Mouse (Mus musculus): ENCODE results near the gene Klhl5. TPM values are rescaled to one million over a fixed set of nuclear protein-coding genes. Genes with fewer than 3 reads are reported as not detected.
A peak's percentile ranks its signal among the peaks of the same experiment; 100 is the strongest.

The Klhl5 gene
- polyA plus RNA-seq, 1 experiment, result 25.1 TPM

GRCm38 (mm10) chr5:65086522-65086921 lies 20.8 kb upstream of the Klhl5 start:
- TF ChIP-seq SRF (IDR thresholded peaks at IDR 0.05; ENCODE audit: control insufficient read depth, insufficient read length, low read depth), result no peak
- TF ChIP-seq USF1 (IDR thresholded peaks at IDR 0.05; ENCODE audit: low read depth), result no peak
- TF ChIP-seq MYOG (IDR thresholded peaks at IDR 0.05; ENCODE audit: control insufficient read depth in 1 of 3, insufficient read depth in 1 of 3, insufficient read length in 2 of 3, low read depth in 2 of 3), result no peak
- TF ChIP-seq TCF12 (IDR thresholded peaks at IDR 0.05; ENCODE audit: insufficient read depth, poor library complexity, severe bottlenecking), result no peak
- no peak for TF ChIP-seq REST (IDR thresholded peaks at IDR 0.05; ENCODE audit: insufficient read depth, insufficient read length)
- TF ChIP-seq E2F4 (IDR thresholded peaks at IDR 0.05; ENCODE audit: insufficient read depth), result no peak
- TF ChIP-seq MYOD1 (IDR thresholded peaks at IDR 0.05; ENCODE audit: control insufficient read depth in 1 of 3, insufficient read length in 2 of 3, low read depth in 2 of 3), result no peak
- TF ChIP-seq TCF3 (IDR thresholded peaks at IDR 0.05; ENCODE audit: insufficient read length, low read depth), result no peak
- TF ChIP-seq MAX (IDR thresholded peaks at IDR 0.05; ENCODE audit: low read depth), result no peak
- TF ChIP-seq POLR2AphosphoS2 (IDR thresholded peaks at IDR 0.05; ENCODE audit: insufficient read length, low read depth), result no peak
- no peak for TF ChIP-seq POLR2A (IDR thresholded peaks at IDR 0.05; ENCODE audit: insufficient read length, low read depth)
- TF ChIP-seq CEBPB (IDR thresholded peaks at IDR 0.05; ENCODE audit: insufficient read depth, poor library complexity, severe bottlenecking), result no peak
- H3ac ChIP-seq (ENCODE audit: control insufficient read depth, insufficient read length), result no peak overlapping the region
- no peaks in the 10 kb centered on the region for H3K79me2 ChIP-seq (ENCODE audit: control insufficient read depth, insufficient read depth)
- H3K4me3 ChIP-seq, result no peak overlapping the region
- H3K27me3 ChIP-seq (ENCODE audit: control insufficient read depth, insufficient read depth, insufficient read length), result no peaks in the 10 kb centered on the region
- no peaks in the 10 kb centered on the region for H3K36me3 ChIP-seq (ENCODE audit: control insufficient read depth, insufficient read depth)
- peak overlapping the region; percentile 55 for H3K4me2 ChIP-seq (ENCODE audit: low read depth)

GRCm38 (mm10) chr5:65089707-65090106 lies 17.6 kb upstream of the Klhl5 start:
- peak; percentile 45 to 64 (median 55) for TF ChIP-seq MYOD1 (IDR thresholded peaks at IDR 0.05; ENCODE audit: control insufficient read depth in 1 of 3, insufficient read length in 2 of 3, low read depth in 2 of 3)
- TF ChIP-seq CEBPB (IDR thresholded peaks at IDR 0.05; ENCODE audit: insufficient read depth, poor library complexity, severe bottlenecking), result no peak
- peak overlapping the region; percentile 47 for H3K4me2 ChIP-seq (ENCODE audit: low read depth)
- no peaks in the 10 kb centered on the region for H3K36me3 ChIP-seq (ENCODE audit: control insufficient read depth, insufficient read depth)

GRCm38 (mm10) chr5:65091184-65091858 lies 16.0 kb upstream of the Klhl5 start:
- H3K79me2 ChIP-seq (ENCODE audit: control insufficient read depth, insufficient read depth), result no peaks in the 10 kb centered on the region
- H3ac ChIP-seq (ENCODE audit: control insufficient read depth, insufficient read length), result no peak overlapping the region
- TF ChIP-seq POLR2A (IDR thresholded peaks at IDR 0.05; ENCODE audit: insufficient read length, low read depth), result no peak
- no peak for TF ChIP-seq TCF3 (IDR thresholded peaks at IDR 0.05; ENCODE audit: insufficient read length, low read depth)
- TF ChIP-seq E2F4 (IDR thresholded peaks at IDR 0.05; ENCODE audit: insufficient read depth), result no peak
- TF ChIP-seq TCF12 (IDR thresholded peaks at IDR 0.05; ENCODE audit: insufficient read depth, poor library complexity, severe bottlenecking), result no peak
- no peak for TF ChIP-seq SRF (IDR thresholded peaks at IDR 0.05; ENCODE audit: control insufficient read depth, insufficient read length, low read depth)
- no peak for TF ChIP-seq USF1 (IDR thresholded peaks at IDR 0.05; ENCODE audit: low read depth)
- TF ChIP-seq POLR2AphosphoS2 (IDR thresholded peaks at IDR 0.05; ENCODE audit: insufficient read length, low read depth), result no peak
- TF ChIP-seq MYOD1 (IDR thresholded peaks at IDR 0.05; ENCODE audit: control insufficient read depth in 1 of 3, insufficient read length in 2 of 3, low read depth in 2 of 3), result no peak
- H3K27me3 ChIP-seq (ENCODE audit: control insufficient read depth, insufficient read depth, insufficient read length), result no peaks in the 10 kb centered on the region
- H3K4me3 ChIP-seq, result no peak overlapping the region
- no peaks in the 10 kb centered on the region for H3K36me3 ChIP-seq (ENCODE audit: control insufficient read depth, insufficient read depth)
- peak overlapping the region; percentile 13 for H3K4me2 ChIP-seq (ENCODE audit: low read depth)

More at GRCm38 (mm10) chr5:65089707-65090106, 17.6 kb upstream of the Klhl5 start:
- Histone ChIP-seq H3ac (ENCODE audit: control insufficient read depth, insufficient read length) (no peak overlapping the region), H3K79me2 (ENCODE audit: control insufficient read depth, insufficient read depth) (no peaks in the 10 kb centered on the region), H3K27me3 (ENCODE audit: control insufficient read depth, insufficient read depth, insufficient read length) (no peaks in the 10 kb centered on the region), H3K4me3 (no peak overlapping the region)

GRCm38 (mm10) chr5:65091921-65092320 lies 15.4 kb upstream of the Klhl5 start, which contains the start of gene Tmem156:
Gene Tmem156 (minus strand): TSS chr5:65092132.
- no peaks in the 10 kb centered on the region for H3K36me3 ChIP-seq (ENCODE audit: control insufficient read depth, insufficient read depth)
- H3ac ChIP-seq (ENCODE audit: control insufficient read depth, insufficient read length), result no peak within 1 kb of the TSS
- H3K4me3 ChIP-seq, result no peak within 1 kb of the TSS

GRCm38 (mm10) chr5:65093769-65094168 lies 13.6 kb upstream of the Klhl5 start:
- no peak overlapping the region for H3K4me3 ChIP-seq
- TF ChIP-seq CEBPB (IDR thresholded peaks at IDR 0.05; ENCODE audit: insufficient read depth, poor library complexity, severe bottlenecking) (no peak), POLR2AphosphoS2 (IDR thresholded peaks at IDR 0.05; ENCODE audit: insufficient read length, low read depth) (no peak), REST (IDR thresholded peaks at IDR 0.05; ENCODE audit: insufficient read depth, insufficient read length) (no peak), SRF (IDR thresholded peaks at IDR 0.05; ENCODE audit: control insufficient read depth, insufficient read length, low read depth) (no peak), TCF3 (IDR thresholded peaks at IDR 0.05; ENCODE audit: insufficient read length, low read depth) (no peak), MAX (IDR thresholded peaks at IDR 0.05; ENCODE audit: low read depth) (no peak), USF1 (IDR thresholded peaks at IDR 0.05; ENCODE audit: low read depth) (no peak), POLR2A (IDR thresholded peaks at IDR 0.05; ENCODE audit: insufficient read length, low read depth) (no peak), MYOD1 (IDR thresholded peaks at IDR 0.05; ENCODE audit: control insufficient read depth in 1 of 3, insufficient read length in 2 of 3, low read depth in 2 of 3) (peak; percentile 41 to 87 (median 85)), MYOG (IDR thresholded peaks at IDR 0.05; ENCODE audit: control insufficient read depth in 1 of 3, insufficient read depth in 1 of 3, insufficient read length in 2 of 3, low read depth in 2 of 3) (peak; percentile 41 to 85 (median 83)), TCF12 (IDR thresholded peaks at IDR 0.05; ENCODE audit: insufficient read depth, poor library complexity, severe bottlenecking) (peak; percentile 90), E2F4 (IDR thresholded peaks at IDR 0.05; ENCODE audit: insufficient read depth) (no peak)
- H3K36me3 ChIP-seq (ENCODE audit: control insufficient read depth, insufficient read depth), result no peaks in the 10 kb centered on the region
- H3K79me2 ChIP-seq (ENCODE audit: control insufficient read depth, insufficient read depth), result no peaks in the 10 kb centered on the region
- no peak overlapping the region for H3ac ChIP-seq (ENCODE audit: control insufficient read depth, insufficient read length)
- H3K4me2 ChIP-seq (ENCODE audit: low read depth), result no peak overlapping the region
- no peaks in the 10 kb centered on the region for H3K27me3 ChIP-seq (ENCODE audit: control insufficient read depth, insufficient read depth, insufficient read length)

More at GRCm38 (mm10) chr5:65091921-65092320, 15.4 kb upstream of the Klhl5 start, which contains the start of gene Tmem156:
- Histone ChIP-seq H3K4me2 (ENCODE audit: low read depth) (peak within 1 kb of the TSS; percentile 13), H3K27me3 (ENCODE audit: control insufficient read depth, insufficient read depth, insufficient read length) (no peaks in the 10 kb centered on the region), H3K79me2 (ENCODE audit: control insufficient read depth, insufficient read depth) (no peaks in the 10 kb centered on the region)
- no peak for TF ChIP-seq USF1 (IDR thresholded peaks at IDR 0.05; ENCODE audit: low read depth)
- no peak for TF ChIP-seq POLR2A (IDR thresholded peaks at IDR 0.05; ENCODE audit: insufficient read length, low read depth)
- TF ChIP-seq CEBPB (IDR thresholded peaks at IDR 0.05; ENCODE audit: insufficient read depth, poor library complexity, severe bottlenecking), result peak; percentile 64; the same call in 1 of the 2 replicates
- TF ChIP-seq TCF12 (IDR thresholded peaks at IDR 0.05; ENCODE audit: insufficient read depth, poor library complexity, severe bottlenecking), result no peak
